Mouse (Mus musculus) lung, adult 2 months (tissue): ENCODE measurements around the gene H2-M10.6. TPM values are rescaled to one million over a fixed set of nuclear protein-coding genes. Genes with fewer than 3 reads are reported as not detected.
A peak's percentile ranks its signal among the peaks of the same experiment; 100 is the strongest.
"Not testable (repeated sequence)": the region's sequence is repeated elsewhere in the genome, so short reads cannot be mapped to it uniquely, and the experiment has no call there.

Experiments used
- DNase-seq: peaks from one replicate; pipeline ENCODE4 v3.0.0; 2022
- H3K4me1 ChIP-seq: fragments of 200-500 bp; 2 replicates; pipeline ENCODE4 v1.6.1; 2011; ENCODE audit warnings: low read length; ENCODE audit not compliant: control insufficient read depth, insufficient read depth
- H3K4me3 ChIP-seq: fragments of 200-500 bp; replicated peaks from 2 replicates; pipeline ENCODE3; 2011; ENCODE audit warnings: low read depth, mild to moderate bottlenecking, control low read depth, low read length; ENCODE audit errors: extremely low read depth
- CTCF ChIP-seq: fragments of 200-500 bp; IDR thresholded peaks from 2 replicates; pipeline ENCODE4 v1.5.1; 2011; ENCODE audit warnings: mild to moderate bottlenecking, low read length, control low read depth; ENCODE audit not compliant: insufficient read depth
- POLR2A ChIP-seq: fragments of 200-500 bp; IDR thresholded peaks from 2 replicates; pipeline ENCODE4 v1.6.1; 2011; ENCODE audit warnings: low read depth, mild to moderate bottlenecking, control low read depth, low read length, borderline replicate concordance; ENCODE audit errors: extremely low read depth
- WGBS: fragments of 180-500 bp; shearing (Covaris S2); methylation state at CpG from one replicate; pipeline ENCODE4 v1.1.7; 2018; 5-methylcytosine and 5-hydroxymethylcytosine counted together
- polyA plus RNA-seq: library from polyadenylated mRNA; depleted of rRNA; stranded (reverse); fragments of >200 nt; gene quantifications from 2 replicates; pipeline ENCODE4 v1.2.3, GENCODE M21; 2012

Gene H2-M10.6
- polyA plus RNA-seq, 1 experiment = not detected

- TF ChIP-seq POLR2A (no peak), CTCF (peak; percentile 79)
- peak; percentile 54 for DNase-seq
- Histone ChIP-seq H3K4me3 (no peak overlapping the region), H3K4me1 (no peaks in the 10 kb centered on the region)
Measured at GRCm38 (mm10) chr17:36824005-36824404, 12.0 kb downstream of the H2-M10.6 start.

GRCm38 (mm10) chr17:36825525-36825924 is 13.6 kb downstream of the H2-M10.6 start:
- DNase-seq = no peak
- 16% methylated on average over 4 of the region's 4 CpGs for WGBS
- Histone ChIP-seq H3K4me1 (no peaks in the 10 kb centered on the region), H3K4me3 (no peak overlapping the region)
- no peak for TF ChIP-seq POLR2A
- TF ChIP-seq CTCF = no peak

- H3K4me3 ChIP-seq, H3K4me1 ChIP-seq: not testable (repeated sequence)
- peak; percentile 59 for TF ChIP-seq CTCF
- WGBS = 8% methylated on average over 5 of the region's 5 CpGs
- DNase-seq = peak; percentile 60
Measured at GRCm38 (mm10) chr17:36826002-36826401, 14.0 kb downstream of the H2-M10.6 start.

GRCm38 (mm10) chr17:36828488-36828887 is 16.5 kb downstream of the H2-M10.6 start:
- Histone ChIP-seq H3K4me3 (no peak overlapping the region), H3K4me1 (no peaks in the 10 kb centered on the region)
- WGBS = 84% methylated on average over 2 of the region's 2 CpGs
- DNase-seq = no peak
- TF ChIP-seq POLR2A (no peak), CTCF (no peak)

GRCm38 (mm10) chr17:36830470-36830869 is 18.5 kb downstream of the H2-M10.6 start:
- no peak overlapping the region for H3K4me3 ChIP-seq
- no peaks in the 10 kb centered on the region for H3K4me1 ChIP-seq
- DNase-seq = no peak
- 63% methylated on average over 3 of the region's 3 CpGs for WGBS
- TF ChIP-seq POLR2A = no peak
- TF ChIP-seq CTCF = no peak

- Histone ChIP-seq H3K4me3 (no peak overlapping the region), H3K4me1 (no peaks in the 10 kb centered on the region)
- no peak for DNase-seq
- 55% methylated on average over 4 of the region's 4 CpGs for WGBS
- TF ChIP-seq POLR2A = no peak
- no peak for TF ChIP-seq CTCF
Measured at GRCm38 (mm10) chr17:36832694-36833093, 20.7 kb downstream of the H2-M10.6 start.

GRCm38 (mm10) chr17:36835591-36836426 is 23.8 kb downstream of the H2-M10.6 start:
- TF ChIP-seq CTCF (no peak), POLR2A (no peak)
- DNase-seq = peak; percentile 44
- 34% methylated on average over 12 of the region's 12 CpGs for WGBS
- no peak overlapping the region for H3K4me3 ChIP-seq
- peaks cover 3% of the 10 kb centered on the region; the same call in 1 of the 2 replicates for H3K4me1 ChIP-seq

- H3K4me3 ChIP-seq = peak overlapping the region; percentile 65
- no peak for TF ChIP-seq POLR2A
- TF ChIP-seq CTCF = no peak
- H3K4me1 ChIP-seq = peaks cover 3% of the 10 kb centered on the region; the same call in 1 of the 2 replicates
- WGBS = 19% methylated on average over 3 of the region's 3 CpGs
- no peak for DNase-seq
Measured at GRCm38 (mm10) chr17:36836427-36836812, 24.4 kb downstream of the H2-M10.6 start.

GRCm38 (mm10) chr17:36836874-36837647 is 25.1 kb downstream of the H2-M10.6 start, which contains the start of gene Trim26:
Gene Trim26 (plus strand): TSS chr17:36837134.
- Histone ChIP-seq H3K4me3 (peak within 1 kb of the TSS; percentile 88), H3K4me1 (peaks cover 3% of the 10 kb centered on the region; the same call in 1 of the 2 replicates)
- peak; percentile 71; the same call in 1 of the 2 replicates for TF ChIP-seq POLR2A
- no peak for TF ChIP-seq CTCF
- WGBS = 1% methylated on average over 58 of the region's 58 CpGs
- peak; percentile 98 for DNase-seq

GRCm38 (mm10) chr17:36839001-36839400 is 27.0 kb downstream of the H2-M10.6 start:
- no peak for TF ChIP-seq POLR2A
- no peak for TF ChIP-seq CTCF
- Histone ChIP-seq H3K4me3 (no peak overlapping the region), H3K4me1 (peaks cover 3% of the 10 kb centered on the region; the same call in 1 of the 2 replicates)
- WGBS = 70% methylated on average over 5 of the region's 5 CpGs
- DNase-seq = no peak
